Mouse (Mus musculus) hindbrain, postnatal 0 days (tissue): ENCODE results near the gene Bmpr1b. TPM values are rescaled to one million over a fixed set of nuclear protein-coding genes. Genes with fewer than 3 reads are reported as not detected.

Experiments used
- ATAC-seq: fragments of 200-750 bp; cut with Nextera tagmentation; 2 replicates; pipeline ENCODE4 v1.8.0; 2017; ENCODE audit warnings: mild to moderate bottlenecking, moderate TSS enrichment, moderate library complexity
- DNase-seq: peaks from one replicate; pipeline ENCODE4 v3.0.0-alpha.2; 2015; ENCODE audit warnings: low spot score
- H3K27ac ChIP-seq: fragments of 300-500 bp; sonication (generic); 2 replicates; pipeline ENCODE4 v1.5.1; 2014; ENCODE audit warnings: mild to moderate bottlenecking
- H3K27me3 ChIP-seq: fragments of 300-500 bp; sonication (generic); 2 replicates; pipeline ENCODE4 v1.6.1; 2014; ENCODE audit warnings: low read length, mixed read lengths; ENCODE audit not compliant: insufficient read depth
- H3K36me3 ChIP-seq: fragments of 300-500 bp; sonication (generic); 2 replicates; pipeline ENCODE4 v1.6.1; 2014; ENCODE audit warnings: low read length, mixed read lengths; ENCODE audit not compliant: insufficient read depth
- H3K4me1 ChIP-seq: fragments of 300-500 bp; sonication (generic); 2 replicates; pipeline ENCODE4 v1.6.1; 2014; ENCODE audit warnings: antibody characterized with exemption, low read length, mixed read lengths; ENCODE audit not compliant: insufficient read depth
- H3K4me2 ChIP-seq: fragments of 300-500 bp; sonication (generic); 2 replicates; pipeline ENCODE4 v1.6.1; 2014; ENCODE audit warnings: low read depth, mild to moderate bottlenecking, low read length, moderate library complexity, mixed read lengths
- H3K4me3 ChIP-seq: fragments of 300-500 bp; sonication (generic); 2 replicates; pipeline ENCODE4 v1.5.1; 2014; ENCODE audit warnings: low read length
- H3K9ac ChIP-seq: fragments of 300-500 bp; sonication (generic); replicated peaks from 2 replicates; pipeline ENCODE4 v1.6.1; 2014; ENCODE audit warnings: mild to moderate bottlenecking, low read length, moderate library complexity, mixed read lengths
- H3K9me3 ChIP-seq: fragments of 300-500 bp; sonication (generic); 2 replicates; pipeline ENCODE4 v1.6.1; 2016; ENCODE audit warnings: low read length, mixed read lengths
- CTCF ChIP-seq: IDR thresholded peaks from 2 replicates; pipeline ENCODE4 v1.5.1; 2016; ENCODE audit warnings: antibody characterized with exemption, control low read depth, low read depth
- WGBS: fragments of 180-500 bp; shearing (Covaris S2); extraction: QIAGEN DNeasy Blood & Tissue Kit; methylation state at CpG from one replicate; pipeline ENCODE4 v1.1.7; 2014; 5-methylcytosine and 5-hydroxymethylcytosine counted together
- polyA plus RNA-seq: library from polyadenylated mRNA; unstranded; fragments of >200 nt; fragmentation: Nextera tagmentation; extraction: Ambion mirVana; gene quantifications from 2 replicates; pipeline ENCODE4 v1.2.1, GENCODE M21; 2015
- total RNA-seq: library from RNA; depleted of rRNA; stranded (reverse); fragments of >200 nt; gene quantifications from 2 replicates; pipeline ENCODE4 v1.2.3, GENCODE M21; 2014; rRNA removed

Bmpr1b gene
- total and polyA plus RNA-seq, 2 experiments from 2014 or later, result 4.6 to 9.7 TPM

- no peaks in the 10 kb centered on the region for H3K9me3 ChIP-seq
- no peak overlapping the region for H3K4me3 ChIP-seq
- 0 out of 2 replicates have a peak, but pooled peaks cover 6% of the 10 kb centered on the region for H3K36me3 ChIP-seq
- DNase-seq (no peak), ATAC-seq (no peak)
- H3K4me1 ChIP-seq, result no peaks in the 10 kb centered on the region
- TF ChIP-seq CTCF, result no peak
- no peak overlapping the region for H3K4me2 ChIP-seq
- no peak overlapping the region for H3K9ac ChIP-seq
- no peak overlapping the region for H3K27ac ChIP-seq
- no peaks in the 10 kb centered on the region for H3K27me3 ChIP-seq
These were observed 371.9 kb downstream of the Bmpr1b start for GRCm38 (mm10) chr3:141797372-141797771.

DNA sequence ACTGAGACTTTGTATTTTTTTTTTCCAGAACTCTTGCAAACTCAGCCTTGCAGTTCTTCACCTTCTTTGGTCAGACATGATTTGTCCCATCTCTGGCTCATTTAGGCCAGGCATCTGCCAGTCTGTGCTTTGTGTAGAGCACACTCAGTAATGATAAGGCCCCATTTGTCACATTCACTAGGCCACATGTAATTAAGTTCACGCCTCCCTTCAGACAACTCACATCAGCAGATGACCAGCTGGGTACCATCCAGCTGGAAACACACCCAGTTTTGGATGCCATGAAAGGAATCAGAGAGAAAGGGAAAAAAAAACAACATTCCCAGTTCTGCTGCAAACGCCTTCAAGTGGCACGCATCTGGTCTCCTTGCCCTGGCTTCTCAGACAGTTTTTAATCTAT is 374.9 kb downstream of the Bmpr1b start:
- DNase-seq, result peak; percentile 47
- H3K27me3 ChIP-seq, result no peaks in the 10 kb centered on the region
- no peak for TF ChIP-seq CTCF

DNA sequence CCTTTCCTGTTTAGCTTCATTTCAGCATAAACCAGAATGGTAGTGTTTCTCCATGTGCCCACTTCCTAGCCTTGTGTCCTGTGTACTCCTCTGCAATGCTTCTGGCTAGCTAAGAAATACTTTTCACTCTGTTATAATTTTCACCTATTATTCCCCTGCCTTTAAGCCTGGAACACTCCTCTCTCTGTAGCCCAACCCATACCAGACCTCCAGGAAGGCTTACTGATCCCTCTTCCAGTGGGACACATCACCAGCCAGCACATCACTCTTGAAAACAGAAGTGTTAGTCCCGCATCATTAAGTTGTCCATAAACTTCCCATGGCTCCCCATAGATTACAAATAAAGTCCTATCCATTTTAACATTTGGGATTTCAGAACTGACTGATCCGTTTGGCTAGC is 375.5 kb downstream of the Bmpr1b start:
- Histone ChIP-seq H3K9ac (no peak overlapping the region), H3K4me1 (no peaks in the 10 kb centered on the region), H3K27me3 (no peaks in the 10 kb centered on the region), H3K4me3 (no peak overlapping the region), H3K36me3 (no peaks in the 10 kb centered on the region), H3K4me2 (no peak overlapping the region), H3K9me3 (no peaks in the 10 kb centered on the region), H3K27ac (no peak overlapping the region)
- WGBS, result 82% methylated on average over 2 of the region's 2 CpGs
- no peak for ATAC-seq
- TF ChIP-seq CTCF, result no peak
- no peak for DNase-seq

More for the DNA sequence above, 374.9 kb downstream of the Bmpr1b start:
- no peak overlapping the region for H3K9ac ChIP-seq
- no peak overlapping the region for H3K4me3 ChIP-seq
- H3K36me3 ChIP-seq, result no peaks in the 10 kb centered on the region
- no peak overlapping the region for H3K4me2 ChIP-seq
- no peaks in the 10 kb centered on the region for H3K4me1 ChIP-seq
- 39% methylated on average over 3 of the region's 3 CpGs for WGBS
- peak; percentile 60; the same call in 1 of the 2 replicates for ATAC-seq
- no peaks in the 10 kb centered on the region for H3K9me3 ChIP-seq
- H3K27ac ChIP-seq, result no peak overlapping the region

- 100% methylated on average over 1 of the region's 1 CpGs for WGBS
- H3K9ac ChIP-seq, result no peak overlapping the region
- DNase-seq, result no peak
- no peak overlapping the region for H3K4me2 ChIP-seq
- H3K4me1 ChIP-seq, result no peaks in the 10 kb centered on the region
- no peak for TF ChIP-seq CTCF
- H3K27me3 ChIP-seq, result no peaks in the 10 kb centered on the region
- H3K4me3 ChIP-seq, result no peak overlapping the region
- H3K36me3 ChIP-seq, result no peaks in the 10 kb centered on the region
- H3K27ac ChIP-seq, result no peak overlapping the region
- H3K9me3 ChIP-seq, result no peaks in the 10 kb centered on the region
- no peak for ATAC-seq
These were observed 377.1 kb downstream of the Bmpr1b start for GRCm38 (mm10) chr3:141792106-141792505.

DNA sequence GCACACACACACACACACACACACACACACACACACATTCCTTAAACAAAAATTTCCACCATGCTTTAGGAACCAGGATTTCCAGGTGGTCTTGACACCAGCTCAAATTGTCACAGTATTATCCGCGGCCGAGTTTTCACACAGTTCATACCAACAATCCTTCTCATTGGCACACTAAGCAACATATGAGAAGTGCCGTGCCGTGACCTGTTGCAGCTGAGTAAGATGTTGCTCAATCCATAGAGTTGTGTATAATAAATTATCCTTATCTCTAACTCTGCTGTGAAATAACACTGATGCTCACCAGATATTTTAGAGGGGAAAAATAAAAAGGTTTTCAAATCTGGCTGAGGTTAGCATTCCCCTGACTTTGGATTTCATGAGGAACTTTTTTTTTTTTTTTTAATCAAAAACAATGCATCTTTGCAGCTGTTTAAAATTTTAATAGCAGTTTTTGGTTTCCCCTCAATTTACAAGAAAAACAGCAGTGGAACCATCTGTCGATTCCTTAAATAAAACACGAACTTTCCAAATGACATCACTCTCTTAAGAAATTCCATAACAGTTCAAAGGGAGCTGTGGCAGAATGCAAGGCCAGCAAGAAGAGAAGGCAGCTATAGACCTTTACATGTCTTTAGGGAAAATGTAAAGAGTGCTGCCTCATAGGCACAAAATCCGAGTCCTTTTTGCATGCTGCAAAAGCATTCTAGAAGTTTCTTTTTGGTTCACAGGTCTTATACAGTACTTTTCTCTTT is 378.0 kb downstream of the Bmpr1b start:
- no peak for TF ChIP-seq CTCF
- Histone ChIP-seq H3K27ac (no peak overlapping the region), H3K9ac (no peak overlapping the region), H3K36me3 (no peaks in the 10 kb centered on the region), H3K4me2 (no peak overlapping the region), H3K4me3 (no peak overlapping the region), H3K9me3 (no peaks in the 10 kb centered on the region), H3K27me3 (no peaks in the 10 kb centered on the region), H3K4me1 (no peaks in the 10 kb centered on the region)
- ATAC-seq (no peak), DNase-seq (no peak)
- WGBS, result 82% methylated on average over 8 of the region's 8 CpGs

Other genes with a start within 250 kb of the Bmpr1b start
- gene Pdlim5, start 226.3 kb upstream of the Bmpr1b start, total RNA-seq, result 24.4 and 29.7 TPM in 2 replicates
- gene Pdlim5, start 226.3 kb upstream of the Bmpr1b start, polyA plus RNA-seq, result 17.0 and 17.4 TPM in 2 replicates